Mouse (Mus musculus) lung, embryonic 16.5 days (tissue): ENCODE results near the gene Nexmif. TPM values are rescaled to one million over a fixed set of nuclear protein-coding genes. Genes with fewer than 3 reads are reported as not detected.

Experiments
- ATAC-seq: fragments of 200-750 bp; cut with Nextera tagmentation; 2 replicates; pipeline ENCODE4 v1.8.0; 2017; ENCODE audit warnings: low read depth, mild to moderate bottlenecking, moderate library complexity
- H3K27ac ChIP-seq: fragments of 300-500 bp; sonication (generic); 2 replicates; pipeline ENCODE4 v1.5.1; 2014; ENCODE audit warnings: mild to moderate bottlenecking, control low read depth, low read length
- H3K27me3 ChIP-seq: fragments of 300-500 bp; sonication (generic); 2 replicates; pipeline ENCODE4 v1.6.1; 2014; ENCODE audit warnings: low read depth, low read length, mixed read lengths; ENCODE audit not compliant: control insufficient read depth, insufficient read depth
- H3K36me3 ChIP-seq: fragments of 300-500 bp; sonication (generic); 2 replicates; pipeline ENCODE4 v1.6.1; 2014; ENCODE audit warnings: low read length; ENCODE audit not compliant: control insufficient read depth, insufficient read depth
- H3K4me1 ChIP-seq: fragments of 300-500 bp; sonication (generic); replicated peaks from 2 replicates; pipeline ENCODE4 v1.6.1; 2014; ENCODE audit warnings: low read length, mixed read lengths; ENCODE audit not compliant: control insufficient read depth, insufficient read depth
- H3K4me2 ChIP-seq: fragments of 300-500 bp; sonication (generic); 2 replicates; pipeline ENCODE4 v1.6.1; 2014; ENCODE audit warnings: low read depth, low read length, control low read depth
- H3K4me3 ChIP-seq: fragments of 300-500 bp; sonication (generic); 2 replicates; pipeline ENCODE4 v1.5.1; 2014; ENCODE audit warnings: mild to moderate bottlenecking, low read length, control low read depth
- H3K9ac ChIP-seq: fragments of 300-500 bp; sonication (generic); 2 replicates; pipeline ENCODE4 v1.6.1; 2014; ENCODE audit warnings: low read length, control low read depth
- H3K9me3 ChIP-seq: fragments of 300-500 bp; sonication (generic); 2 replicates; pipeline ENCODE4 v1.6.1; 2016; ENCODE audit warnings: low read length; ENCODE audit not compliant: control insufficient read depth
- WGBS: fragments of 180-500 bp; shearing (Covaris S2); extraction: QIAGEN DNeasy Blood & Tissue Kit; methylation state at CpG from one replicate; pipeline ENCODE4 v1.1.7; 2014; 5-methylcytosine and 5-hydroxymethylcytosine counted together
- polyA plus RNA-seq: library from polyadenylated mRNA; unstranded; fragments of >200 nt; fragmentation: Nextera tagmentation; extraction: Ambion mirVana; gene quantifications from 2 replicates; pipeline ENCODE4 v1.2.1, GENCODE M21; 2015

Nexmif gene
- 7.4 and 7.7 TPM in 2 replicates for polyA plus RNA-seq

GRCm38 (mm10) chrX:104200736-104201591 lies at the start of gene Nexmif:
TSS of gene Nexmif (minus strand) at chrX:104201185.
- no peaks in the 10 kb centered on the region for H3K9me3 ChIP-seq
- H3K36me3 ChIP-seq: no peaks in the 10 kb centered on the region
- H3K27me3 ChIP-seq: peaks cover 12% of the 10 kb centered on the region
- 21% methylated on average over 47 of the region's 70 CpGs for WGBS
- H3K4me1 ChIP-seq: no peaks in the 10 kb centered on the region
- peak; percentile 75 for ATAC-seq
- peak within 1 kb of the TSS; percentile 83 for H3K27ac ChIP-seq
- peak within 1 kb of the TSS; percentile 61 for H3K4me2 ChIP-seq
- peak within 1 kb of the TSS; percentile 76 for H3K9ac ChIP-seq
- H3K4me3 ChIP-seq: peak within 1 kb of the TSS; percentile 60

- Histone ChIP-seq H3K4me1 (no peaks in the 10 kb centered on the region), H3K4me2 (no peak overlapping the region), H3K9me3 (no peaks in the 10 kb centered on the region), H3K4me3 (no peak overlapping the region), H3K9ac (no peak overlapping the region), H3K27ac (no peak overlapping the region), H3K36me3 (no peaks in the 10 kb centered on the region), H3K27me3 (no peaks in the 10 kb centered on the region)
- ATAC-seq: no peak
- WGBS: 50% methylated on average over 2 of the region's 2 CpGs
Measured at GRCm38 (mm10) chrX:104208701-104209100, 7.7 kb upstream of the Nexmif start.

- H3K27ac ChIP-seq: peak overlapping the region; percentile 83
- H3K27me3 ChIP-seq: peaks cover 12% of the 10 kb centered on the region
- H3K9me3 ChIP-seq: no peaks in the 10 kb centered on the region
- H3K36me3 ChIP-seq: no peaks in the 10 kb centered on the region
- peak overlapping the region; percentile 60 for H3K4me3 ChIP-seq
- WGBS: 23% methylated on average over 21 of the region's 21 CpGs
- peak overlapping the region; percentile 76 for H3K9ac ChIP-seq
- no peaks in the 10 kb centered on the region for H3K4me1 ChIP-seq
- peak overlapping the region; percentile 61 for H3K4me2 ChIP-seq
- peak; percentile 40; the same call in 1 of the 2 replicates for ATAC-seq
Measured at GRCm38 (mm10) chrX:104201592-104202139, 681 bp upstream of the Nexmif start.

DNA sequence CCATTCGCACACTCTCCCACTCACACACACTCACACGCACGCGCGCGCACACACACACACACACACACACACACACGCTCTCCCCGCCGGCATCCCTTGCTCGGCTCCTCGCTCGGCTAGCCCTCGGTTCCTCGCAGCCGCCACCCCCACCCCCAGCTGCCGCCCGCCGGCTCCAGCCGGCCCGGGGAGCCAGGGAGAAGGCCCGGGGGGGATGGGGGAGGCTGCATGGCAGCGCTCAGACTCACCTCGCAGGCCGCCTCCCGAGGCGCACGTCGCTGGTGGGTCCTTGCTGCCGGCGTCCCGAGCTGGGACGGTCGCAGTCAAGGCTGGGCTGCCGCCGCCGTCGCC lies 623 bp downstream of the Nexmif start:
- Histone ChIP-seq H3K4me2 (peak overlapping the region; percentile 61), H3K9ac (peak overlapping the region; percentile 76), H3K4me3 (peak overlapping the region; percentile 60), H3K27me3 (peaks cover 12% of the 10 kb centered on the region), H3K36me3 (no peaks in the 10 kb centered on the region), H3K27ac (peak overlapping the region; percentile 83), H3K9me3 (no peaks in the 10 kb centered on the region), H3K4me1 (no peaks in the 10 kb centered on the region)
- WGBS: 36% methylated on average over 17 of the region's 37 CpGs
- peak; percentile 54 for ATAC-seq

DNA sequence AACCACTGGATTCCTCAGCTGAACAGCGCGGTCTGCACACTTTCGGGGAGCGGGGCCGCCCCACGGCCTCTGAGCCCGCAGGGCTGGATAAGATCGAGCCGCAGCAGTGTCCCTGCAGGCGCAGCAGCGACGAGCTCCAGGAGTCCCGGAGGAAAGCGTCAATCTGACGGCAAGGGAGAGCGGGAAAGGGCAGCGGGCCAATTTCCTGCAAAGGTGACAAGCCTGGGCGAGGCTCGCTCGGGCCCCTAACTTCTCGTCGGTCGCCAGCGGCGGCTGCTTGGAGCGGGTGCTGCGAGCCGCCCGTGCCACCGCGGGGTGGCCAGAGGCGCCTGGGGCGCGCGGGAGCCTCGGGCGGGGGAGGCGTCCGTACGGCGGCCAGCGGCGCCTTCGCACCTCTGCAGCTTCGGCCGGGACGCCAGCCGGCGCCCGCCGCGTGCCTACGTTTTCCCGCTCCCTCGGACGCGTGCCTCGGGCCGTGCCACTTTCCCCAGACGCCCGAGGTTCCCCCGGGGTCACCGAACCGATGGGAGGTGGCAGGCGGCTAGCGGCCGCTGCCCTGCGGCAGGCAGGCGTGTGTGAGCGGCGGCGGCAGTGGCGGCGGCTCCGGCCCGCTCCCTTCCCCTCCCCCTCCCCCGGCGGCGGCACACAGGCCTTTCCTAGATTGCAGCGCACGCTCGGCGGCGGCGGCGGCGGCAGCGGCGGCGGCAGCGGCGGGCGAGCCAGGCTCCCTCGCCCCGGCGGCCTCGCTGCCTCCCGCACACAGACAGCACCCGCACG lies 1.2 kb downstream of the Nexmif start:
- WGBS: 14% methylated on average over 80 of the region's 100 CpGs
- H3K36me3 ChIP-seq: no peaks in the 10 kb centered on the region
- H3K27ac ChIP-seq: peak overlapping the region; percentile 83
- H3K9me3 ChIP-seq: no peaks in the 10 kb centered on the region
- H3K9ac ChIP-seq: peak overlapping the region; percentile 76
- H3K27me3 ChIP-seq: peaks cover 12% of the 10 kb centered on the region
- ATAC-seq: peak; percentile 56
- no peaks in the 10 kb centered on the region for H3K4me1 ChIP-seq
- H3K4me2 ChIP-seq: peak overlapping the region; percentile 61
- peak overlapping the region; percentile 60 for H3K4me3 ChIP-seq

DNA sequence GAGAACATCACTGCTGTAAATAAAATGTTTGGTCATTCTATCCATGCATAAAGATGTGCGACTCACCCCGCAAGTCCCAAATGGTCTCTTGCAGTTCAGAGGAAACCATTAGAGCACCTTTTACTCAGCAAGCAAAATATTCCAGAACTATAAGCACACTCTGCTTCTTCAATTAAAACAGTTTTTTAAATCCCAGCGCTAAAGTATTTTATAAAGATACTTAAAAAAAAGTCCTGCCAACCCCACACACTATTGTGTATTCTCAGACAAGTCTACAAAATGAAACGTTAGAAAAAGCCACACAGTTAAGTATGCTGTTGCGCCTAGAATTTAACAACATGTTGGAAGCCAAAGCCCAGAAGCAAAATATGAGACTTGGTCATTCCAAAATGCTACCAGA lies 1.9 kb downstream of the Nexmif start:
- H3K27me3 ChIP-seq: peaks cover 12% of the 10 kb centered on the region
- ATAC-seq: no peak
- WGBS: 50% methylated on average over 5 of the region's 5 CpGs
- H3K9me3 ChIP-seq: no peaks in the 10 kb centered on the region
- H3K4me3 ChIP-seq: peak overlapping the region; percentile 60
- peak overlapping the region; percentile 76 for H3K9ac ChIP-seq
- H3K4me2 ChIP-seq: peak overlapping the region; percentile 61
- H3K27ac ChIP-seq: peak overlapping the region; percentile 83
- no peaks in the 10 kb centered on the region for H3K36me3 ChIP-seq
- H3K4me1 ChIP-seq: no peaks in the 10 kb centered on the region

- Histone ChIP-seq H3K9me3 (no peaks in the 10 kb centered on the region), H3K4me1 (no peaks in the 10 kb centered on the region), H3K27ac (no peak overlapping the region), H3K36me3 (no peaks in the 10 kb centered on the region), H3K27me3 (peaks cover 6% of the 10 kb centered on the region), H3K4me3 (no peak overlapping the region), H3K9ac (no peak overlapping the region), H3K4me2 (no peak overlapping the region)
- ATAC-seq: no peak
- 61% methylated on average over 5 of the region's 5 CpGs for WGBS
Measured at GRCm38 (mm10) chrX:104196561-104196960, 4.4 kb downstream of the Nexmif start.

- no peaks in the 10 kb centered on the region for H3K9me3 ChIP-seq
- no peaks in the 10 kb centered on the region for H3K36me3 ChIP-seq
- no peak overlapping the region for H3K9ac ChIP-seq
- no peaks in the 10 kb centered on the region for H3K27me3 ChIP-seq
- H3K4me1 ChIP-seq: no peaks in the 10 kb centered on the region
- no peak overlapping the region for H3K4me3 ChIP-seq
- no peak overlapping the region for H3K27ac ChIP-seq
- no peak for ATAC-seq
- 19% methylated on average over 2 of the region's 2 CpGs for WGBS
- no peak overlapping the region for H3K4me2 ChIP-seq
Measured at GRCm38 (mm10) chrX:104179257-104179656, 21.7 kb downstream of the Nexmif start.

- no peak for ATAC-seq
- H3K36me3 ChIP-seq: no peaks in the 10 kb centered on the region
- H3K27ac ChIP-seq: no peak overlapping the region
- H3K9me3 ChIP-seq: no peaks in the 10 kb centered on the region
- no peaks in the 10 kb centered on the region; the same call in 1 of the 2 replicates for H3K27me3 ChIP-seq
- WGBS: 32% methylated on average over 1 of the region's 1 CpGs
- no peak overlapping the region for H3K4me3 ChIP-seq
- no peak overlapping the region for H3K9ac ChIP-seq
- no peak overlapping the region for H3K4me2 ChIP-seq
- H3K4me1 ChIP-seq: no peaks in the 10 kb centered on the region
Measured at GRCm38 (mm10) chrX:104150072-104150471, 50.9 kb downstream of the Nexmif start.
